Mouse (Mus musculus): ENCODE measurements at regions not wholly inside any gene's neighbourhood (a gene's known extent, or its start where the extent isn't known, plus 50 kb on each side); places are given as distances from the start of the nearest gene placed in this dataset.

- DNase-seq: no peak
Observed at GRCm38 (mm10) chr12:107539683-107540082, 51.3 kb downstream of the 3110018I06Rik start.

GRCm38 (mm10) chr12:107541196-107541595, 52.8 kb downstream of the 3110018I06Rik start:
- DNase-seq: no peak

- no peak for DNase-seq
Observed at GRCm38 (mm10) chr12:107547194-107547885, 58.9 kb downstream of the 3110018I06Rik start.

- no peak for DNase-seq
Observed at GRCm38 (mm10) chr12:107547886-107548448, 59.5 kb downstream of the 3110018I06Rik start.

GRCm38 (mm10) chr12:107549452-107550296, 61.2 kb downstream of the 3110018I06Rik start:
- DNase-seq: no peak

GRCm38 (mm10) chr12:107559191-107559590, 70.8 kb downstream of the 3110018I06Rik start:
- no peak for DNase-seq

- DNase-seq: no peak
Observed at GRCm38 (mm10) chr12:107560100-107560499, 71.7 kb downstream of the 3110018I06Rik start.

- no peak for DNase-seq
Observed at GRCm38 (mm10) chr12:107572586-107572985, 84.2 kb downstream of the 3110018I06Rik start.

- no peak for DNase-seq
Observed at GRCm38 (mm10) chr12:107579508-107579907, 91.1 kb downstream of the 3110018I06Rik start.

GRCm38 (mm10) chr12:107583151-107583720, 94.8 kb downstream of the 3110018I06Rik start:
- DNase-seq: no peak

- DNase-seq: no peak
Observed at GRCm38 (mm10) chr12:107585696-107586225, 97.3 kb downstream of the 3110018I06Rik start.

- no peak for DNase-seq
Observed at GRCm38 (mm10) chr12:107596236-107596635, 107.8 kb downstream of the 3110018I06Rik start.

GRCm38 (mm10) chr12:107600576-107600975, 112.1 kb downstream of the 3110018I06Rik start:
- DNase-seq: no peak

- no peak for DNase-seq
Observed at GRCm38 (mm10) chr12:107608966-107609365, 120.5 kb downstream of the 3110018I06Rik start.

GRCm38 (mm10) chr12:107609986-107610385, 121.6 kb downstream of the 3110018I06Rik start:
- no peak for DNase-seq

- no peak for DNase-seq
Observed at GRCm38 (mm10) chr12:107617212-107617994, 129.0 kb downstream of the 3110018I06Rik start.

GRCm38 (mm10) chr12:107624446-107624845, 136.0 kb downstream of the 3110018I06Rik start:
- no peak for DNase-seq

- no peak for DNase-seq
Observed at GRCm38 (mm10) chr12:107648008-107648407, 159.6 kb downstream of the 3110018I06Rik start.

GRCm38 (mm10) chr12:107652126-107652728, 163.8 kb downstream of the 3110018I06Rik start:
- no peak for DNase-seq

GRCm38 (mm10) chr12:107653131-107653530, 164.7 kb downstream of the 3110018I06Rik start:
- no peak for DNase-seq

GRCm38 (mm10) chr12:107656846-107657245, 168.4 kb downstream of the 3110018I06Rik start:
- DNase-seq: no peak

- DNase-seq: no peak
Observed at GRCm38 (mm10) chr12:107658241-107658640, 169.8 kb downstream of the 3110018I06Rik start.
